Mouse (Mus musculus): ENCODE measurements around the gene Sell. TPM values are rescaled to one million over a fixed set of nuclear protein-coding genes. Genes with fewer than 3 reads are reported as not detected.

Gene Sell
- polyA plus RNA-seq, 1 experiment, result 0.12 TPM

- TF ChIP-seq CTCF (IDR thresholded peaks at IDR 0.05; ENCODE audit: borderline replicate concordance, extremely low read depth, insufficient read depth, insufficient read length) (no peak), POLR2A (IDR thresholded peaks at IDR 0.05; ENCODE audit: borderline replicate concordance, extremely low read depth, insufficient read depth, insufficient read length, poor library complexity, severe bottlenecking) (no peak)
- no peak for DNase-seq (ENCODE audit: low read depth)
Measured at GRCm38 (mm10) chr1:164054800-164055199, 7.0 kb upstream of the Sell start.

GRCm38 (mm10) chr1:164060071-164060470 lies 1.7 kb upstream of the Sell start:
- no peak for DNase-seq (ENCODE audit: low read depth)
- TF ChIP-seq POLR2A (IDR thresholded peaks at IDR 0.05; ENCODE audit: borderline replicate concordance, extremely low read depth, insufficient read depth, insufficient read length, poor library complexity, severe bottlenecking) (no peak), CTCF (IDR thresholded peaks at IDR 0.05; ENCODE audit: borderline replicate concordance, extremely low read depth, insufficient read depth, insufficient read length) (no peak)

GRCm38 (mm10) chr1:164061278-164061677 lies 504 bp upstream of the Sell start:
- no peak for TF ChIP-seq CTCF (IDR thresholded peaks at IDR 0.05; ENCODE audit: borderline replicate concordance, extremely low read depth, insufficient read depth, insufficient read length)
- TF ChIP-seq POLR2A (IDR thresholded peaks at IDR 0.05; ENCODE audit: borderline replicate concordance, extremely low read depth, insufficient read depth, insufficient read length, poor library complexity, severe bottlenecking), result no peak
- peak; percentile 22 for DNase-seq (ENCODE audit: low read depth)

- DNase-seq (ENCODE audit: low read depth), result no peak
- TF ChIP-seq CTCF (IDR thresholded peaks at IDR 0.05; ENCODE audit: borderline replicate concordance, extremely low read depth, insufficient read depth, insufficient read length) (no peak), POLR2A (IDR thresholded peaks at IDR 0.05; ENCODE audit: borderline replicate concordance, extremely low read depth, insufficient read depth, insufficient read length, poor library complexity, severe bottlenecking) (no peak)
Measured at GRCm38 (mm10) chr1:164062856-164063255, 1.1 kb downstream of the Sell start.

GRCm38 (mm10) chr1:164063745-164064144 lies 2.0 kb downstream of the Sell start:
- no peak for DNase-seq (ENCODE audit: low read depth)
- TF ChIP-seq POLR2A (IDR thresholded peaks at IDR 0.05; ENCODE audit: borderline replicate concordance, extremely low read depth, insufficient read depth, insufficient read length, poor library complexity, severe bottlenecking), result no peak
- no peak for TF ChIP-seq CTCF (IDR thresholded peaks at IDR 0.05; ENCODE audit: borderline replicate concordance, extremely low read depth, insufficient read depth, insufficient read length)

DNA sequence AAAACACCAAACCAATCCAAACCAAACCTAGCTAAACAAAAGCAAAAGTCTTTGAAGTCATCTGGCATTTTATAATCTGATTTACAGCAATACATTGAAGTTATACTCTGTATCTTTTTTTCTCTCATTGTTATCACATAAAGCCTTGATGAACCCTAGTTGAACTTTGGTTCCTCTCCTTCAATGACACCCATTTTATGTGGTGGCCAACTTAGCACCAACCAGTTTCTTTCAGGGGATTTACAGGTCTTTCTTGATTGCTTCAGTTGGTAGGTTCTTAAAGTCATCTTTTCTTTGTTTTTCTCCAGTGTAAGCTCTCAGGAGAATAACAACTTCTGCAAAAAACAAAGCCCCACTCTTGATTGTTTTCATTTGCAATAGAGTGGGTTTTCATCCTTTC lies 7.5 kb downstream of the Sell start:
- DNase-seq (ENCODE audit: low read depth), result no peak
- TF ChIP-seq POLR2A (IDR thresholded peaks at IDR 0.05; ENCODE audit: borderline replicate concordance, extremely low read depth, insufficient read depth, insufficient read length, poor library complexity, severe bottlenecking) (no peak), CTCF (IDR thresholded peaks at IDR 0.05; ENCODE audit: borderline replicate concordance, extremely low read depth, insufficient read depth, insufficient read length) (no peak)

DNA sequence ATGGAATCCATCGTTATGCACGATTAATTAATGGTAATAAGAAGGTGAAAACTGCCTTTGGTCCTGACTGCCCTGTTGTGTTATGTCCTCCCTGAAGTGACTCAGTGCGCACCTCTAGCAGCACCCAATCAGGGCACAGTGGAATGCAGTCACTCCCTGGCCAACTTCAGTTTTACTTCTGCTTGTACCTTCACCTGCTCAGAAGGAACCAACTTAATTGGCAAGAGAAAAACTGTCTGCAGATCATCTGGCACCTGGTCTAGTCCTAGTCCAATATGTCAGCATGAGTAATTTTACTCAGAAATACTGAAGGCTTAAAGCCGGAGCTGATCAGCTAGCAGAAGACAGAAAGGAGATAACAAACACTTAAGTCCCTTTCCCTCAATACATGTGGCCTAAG lies 8.7 kb downstream of the Sell start:
- DNase-seq (ENCODE audit: low read depth), result no peak
- no peak for TF ChIP-seq POLR2A (IDR thresholded peaks at IDR 0.05; ENCODE audit: borderline replicate concordance, extremely low read depth, insufficient read depth, insufficient read length, poor library complexity, severe bottlenecking)
- TF ChIP-seq CTCF (IDR thresholded peaks at IDR 0.05; ENCODE audit: borderline replicate concordance, extremely low read depth, insufficient read depth, insufficient read length), result no peak

- DNase-seq (ENCODE audit: low read depth), result no peak
- TF ChIP-seq CTCF (IDR thresholded peaks at IDR 0.05; ENCODE audit: borderline replicate concordance, extremely low read depth, insufficient read depth, insufficient read length), result no peak
- TF ChIP-seq POLR2A (IDR thresholded peaks at IDR 0.05; ENCODE audit: borderline replicate concordance, extremely low read depth, insufficient read depth, insufficient read length, poor library complexity, severe bottlenecking), result no peak
Measured at GRCm38 (mm10) chr1:164071111-164071510, 9.3 kb downstream of the Sell start.

DNA sequence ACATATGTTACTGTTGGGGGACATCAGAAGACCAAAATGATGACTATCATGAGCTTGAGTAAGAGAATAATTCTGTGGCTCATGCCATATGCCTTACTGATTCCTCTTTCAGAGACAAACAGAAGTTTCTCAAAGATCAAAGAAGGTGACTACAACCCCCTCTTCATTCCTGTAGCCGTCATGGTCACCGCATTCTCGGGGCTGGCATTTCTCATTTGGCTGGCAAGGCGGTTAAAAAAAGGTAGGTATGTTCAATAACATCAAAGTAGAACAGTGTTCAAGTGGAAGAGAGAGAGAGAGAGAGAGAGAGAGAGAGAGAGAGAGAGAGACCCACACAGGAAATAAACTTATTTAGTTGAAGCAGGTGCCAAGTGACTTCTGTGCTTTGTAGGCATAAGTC lies 10.2 kb downstream of the Sell start:
- TF ChIP-seq POLR2A (IDR thresholded peaks at IDR 0.05; ENCODE audit: borderline replicate concordance, extremely low read depth, insufficient read depth, insufficient read length, poor library complexity, severe bottlenecking) (no peak), CTCF (IDR thresholded peaks at IDR 0.05; ENCODE audit: borderline replicate concordance, extremely low read depth, insufficient read depth, insufficient read length) (no peak)
- DNase-seq (ENCODE audit: low read depth), result no peak

GRCm38 (mm10) chr1:164073091-164073490 lies 11.3 kb downstream of the Sell start:
- TF ChIP-seq POLR2A (IDR thresholded peaks at IDR 0.05; ENCODE audit: borderline replicate concordance, extremely low read depth, insufficient read depth, insufficient read length, poor library complexity, severe bottlenecking) (no peak), CTCF (IDR thresholded peaks at IDR 0.05; ENCODE audit: borderline replicate concordance, extremely low read depth, insufficient read depth, insufficient read length) (no peak)
- DNase-seq (ENCODE audit: low read depth), result no peak

DNA sequence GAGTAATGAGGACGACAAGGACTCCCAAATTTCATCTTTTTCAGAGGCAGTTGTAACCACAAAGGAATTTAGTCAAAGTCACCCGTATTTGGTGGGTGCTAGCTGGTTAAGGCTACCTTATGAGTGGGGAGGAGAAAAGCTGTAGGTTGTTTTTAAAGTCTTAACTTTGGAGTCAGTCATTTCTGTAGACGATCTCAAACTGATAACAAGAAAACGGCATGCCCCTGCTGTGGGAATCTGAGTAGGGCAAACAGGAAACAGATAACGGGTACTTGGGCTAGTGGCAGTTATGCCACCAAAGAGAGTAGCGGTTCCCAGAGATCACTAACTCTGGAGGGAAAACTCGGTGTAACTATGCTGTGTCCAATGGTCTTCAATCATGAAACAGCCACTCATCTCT lies 12.0 kb downstream of the Sell start:
- no peak for TF ChIP-seq CTCF (IDR thresholded peaks at IDR 0.05; ENCODE audit: borderline replicate concordance, extremely low read depth, insufficient read depth, insufficient read length)
- TF ChIP-seq POLR2A (IDR thresholded peaks at IDR 0.05; ENCODE audit: borderline replicate concordance, extremely low read depth, insufficient read depth, insufficient read length, poor library complexity, severe bottlenecking), result no peak
- no peak for DNase-seq (ENCODE audit: low read depth)

DNA sequence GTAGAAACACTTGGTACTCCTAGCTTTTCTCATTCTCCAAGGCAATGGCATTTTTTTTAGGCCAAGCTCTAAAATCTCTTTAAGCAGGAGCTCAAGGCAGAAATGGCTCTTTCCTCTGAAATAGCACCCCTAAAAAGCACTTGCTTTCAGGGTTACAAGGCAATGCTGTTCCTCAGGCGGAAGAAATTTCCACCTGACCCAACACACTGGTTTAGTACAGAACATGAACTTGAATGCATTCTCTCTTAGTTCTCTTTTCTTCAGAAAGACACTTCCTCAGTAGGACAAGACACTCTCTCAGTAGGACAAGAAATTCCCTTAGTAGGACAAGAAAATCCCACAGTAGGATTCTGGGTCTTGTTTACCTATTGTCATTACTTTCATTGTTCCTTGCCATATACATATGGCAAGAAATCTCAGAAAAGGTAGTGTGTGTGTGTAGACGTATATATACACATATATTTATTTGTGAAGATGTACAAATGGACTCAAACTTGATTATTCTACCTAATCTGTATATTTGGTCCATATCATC lies 12.9 kb downstream of the Sell start:
- TF ChIP-seq POLR2A (IDR thresholded peaks at IDR 0.05; ENCODE audit: borderline replicate concordance, extremely low read depth, insufficient read depth, insufficient read length, poor library complexity, severe bottlenecking), result no peak
- TF ChIP-seq CTCF (IDR thresholded peaks at IDR 0.05; ENCODE audit: borderline replicate concordance, extremely low read depth, insufficient read depth, insufficient read length), result no peak
- no peak for DNase-seq (ENCODE audit: low read depth)

All from brain, embryonic 14.5 days (tissue).